Mouse (Mus musculus): ENCODE results near the gene Tbx20. TPM values are rescaled to one million over a fixed set of nuclear protein-coding genes. Genes with fewer than 3 reads are reported as not detected.

The Tbx20 gene
- polyA plus RNA-seq (2015; fragmentation: Nextera tagmentation; extraction: Ambion mirVana), result 0.14 TPM in 1 of 2 replicates, not detected in the other

GRCm38 (mm10) chr9:24774160-24774969, at the start of gene Tbx20:
TSS of gene Tbx20 (minus strand) at chr9:24774303.
- H3K9ac ChIP-seq, result no peak within 1 kb of the TSS
- peak; percentile 84 for ATAC-seq (ENCODE audit: insufficient number of reproducible peaks, low FRiP score, low TSS enrichment, low read depth)
- WGBS, result under 1% methylated on average over 39 of the region's 40 CpGs

GRCm38 (mm10) chr9:24818511-24818910, 44.4 kb upstream of the Tbx20 start:
- no peaks in the 10 kb centered on the region for H3K4me1 ChIP-seq
- WGBS, result 71% methylated on average over 3 of the region's 3 CpGs
- no peak overlapping the region for H3K4me3 ChIP-seq (replicated peaks)
- no peaks in the 10 kb centered on the region for H3K27me3 ChIP-seq
- no peak overlapping the region for H3K27ac ChIP-seq (replicated peaks)
- no peak overlapping the region for H3K9ac ChIP-seq
- no peak for ATAC-seq (ENCODE audit: insufficient number of reproducible peaks, low FRiP score, low TSS enrichment, low read depth)
- no peak overlapping the region for H3K4me2 ChIP-seq (replicated peaks)
- no peaks in the 10 kb centered on the region for H3K9me3 ChIP-seq (replicated peaks)
- no peaks in the 10 kb centered on the region for H3K36me3 ChIP-seq

More at GRCm38 (mm10) chr9:24774160-24774969, at the start of gene Tbx20:
- peak within 1 kb of the TSS; percentile 30 for H3K4me3 ChIP-seq (replicated peaks)
- no peaks in the 10 kb centered on the region for H3K9me3 ChIP-seq (replicated peaks)
- H3K36me3 ChIP-seq, result no peaks in the 10 kb centered on the region
- peak within 1 kb of the TSS; percentile 52 for H3K4me2 ChIP-seq (replicated peaks)
- H3K4me1 ChIP-seq, result peaks cover 27% of the 10 kb centered on the region
- H3K27me3 ChIP-seq, result peaks cover 98% of the 10 kb centered on the region
- H3K27ac ChIP-seq (replicated peaks), result no peak within 1 kb of the TSS

- no peaks in the 10 kb centered on the region for H3K27me3 ChIP-seq
- H3K9ac ChIP-seq, result no peak overlapping the region
- H3K27ac ChIP-seq (replicated peaks), result no peak overlapping the region
- no peak overlapping the region for H3K4me2 ChIP-seq (replicated peaks)
- H3K36me3 ChIP-seq, result no peaks in the 10 kb centered on the region
- H3K4me1 ChIP-seq, result no peaks in the 10 kb centered on the region
- ATAC-seq (ENCODE audit: insufficient number of reproducible peaks, low FRiP score, low TSS enrichment, low read depth), result no peak
- WGBS, result 84% methylated on average over 6 of the region's 6 CpGs
- H3K4me3 ChIP-seq (replicated peaks), result no peak overlapping the region
- H3K9me3 ChIP-seq (replicated peaks), result no peaks in the 10 kb centered on the region
These were observed 38.4 kb upstream of the Tbx20 start for GRCm38 (mm10) chr9:24812461-24812860.

DNA sequence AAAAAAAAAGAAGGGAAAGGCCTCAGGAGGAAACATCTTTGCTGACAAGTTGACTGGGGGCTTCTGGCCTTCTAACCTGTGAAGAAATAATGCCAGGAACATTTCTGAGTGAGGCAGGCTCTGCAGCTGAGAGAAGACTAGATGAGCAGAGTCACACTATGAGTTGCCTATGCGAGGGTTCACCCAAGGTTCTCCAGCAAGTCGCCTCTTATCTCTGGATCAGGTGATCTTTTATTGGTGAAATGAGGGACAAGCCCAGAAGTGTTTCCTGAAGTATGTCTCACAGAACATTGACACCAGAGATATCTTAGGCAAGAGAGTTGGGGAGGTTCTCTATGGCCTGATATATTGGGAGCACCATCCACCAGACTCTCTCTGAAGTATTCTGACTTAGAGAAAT, 18.0 kb upstream of the Tbx20 start:
- no peak for ATAC-seq (ENCODE audit: insufficient number of reproducible peaks, low FRiP score, low TSS enrichment, low read depth)
- no peaks in the 10 kb centered on the region for H3K4me1 ChIP-seq
- no peak overlapping the region for H3K4me2 ChIP-seq (replicated peaks)
- no peaks in the 10 kb centered on the region for H3K9me3 ChIP-seq (replicated peaks)
- no peak overlapping the region for H3K9ac ChIP-seq
- no peaks in the 10 kb centered on the region for H3K27me3 ChIP-seq
- H3K4me3 ChIP-seq (replicated peaks), result no peak overlapping the region
- 87% methylated on average over 2 of the region's 2 CpGs for WGBS
- no peaks in the 10 kb centered on the region for H3K36me3 ChIP-seq
- H3K27ac ChIP-seq (replicated peaks), result no peak overlapping the region

GRCm38 (mm10) chr9:24789396-24789795, 15.3 kb upstream of the Tbx20 start:
- 50% methylated on average over 3 of the region's 3 CpGs for WGBS
- no peak overlapping the region for H3K9ac ChIP-seq
- H3K36me3 ChIP-seq, result no peaks in the 10 kb centered on the region
- H3K9me3 ChIP-seq (replicated peaks), result no peaks in the 10 kb centered on the region
- no peaks in the 10 kb centered on the region for H3K27me3 ChIP-seq
- H3K4me3 ChIP-seq (replicated peaks), result no peak overlapping the region
- no peak for ATAC-seq (ENCODE audit: insufficient number of reproducible peaks, low FRiP score, low TSS enrichment, low read depth)
- no peak overlapping the region for H3K27ac ChIP-seq (replicated peaks)
- H3K4me2 ChIP-seq (replicated peaks), result no peak overlapping the region
- no peaks in the 10 kb centered on the region for H3K4me1 ChIP-seq

GRCm38 (mm10) chr9:24782338-24782737, 8.2 kb upstream of the Tbx20 start:
- no peak overlapping the region for H3K4me2 ChIP-seq (replicated peaks)
- 21% methylated on average over 3 of the region's 3 CpGs for WGBS
- no peak overlapping the region for H3K4me3 ChIP-seq (replicated peaks)
- H3K9me3 ChIP-seq (replicated peaks), result no peaks in the 10 kb centered on the region
- H3K27me3 ChIP-seq, result peaks cover 59% of the 10 kb centered on the region
- H3K4me1 ChIP-seq, result peaks cover 14% of the 10 kb centered on the region
- ATAC-seq (ENCODE audit: insufficient number of reproducible peaks, low FRiP score, low TSS enrichment, low read depth), result no peak
- H3K36me3 ChIP-seq, result no peaks in the 10 kb centered on the region
- H3K9ac ChIP-seq, result no peak overlapping the region
- no peak overlapping the region for H3K27ac ChIP-seq (replicated peaks)

DNA sequence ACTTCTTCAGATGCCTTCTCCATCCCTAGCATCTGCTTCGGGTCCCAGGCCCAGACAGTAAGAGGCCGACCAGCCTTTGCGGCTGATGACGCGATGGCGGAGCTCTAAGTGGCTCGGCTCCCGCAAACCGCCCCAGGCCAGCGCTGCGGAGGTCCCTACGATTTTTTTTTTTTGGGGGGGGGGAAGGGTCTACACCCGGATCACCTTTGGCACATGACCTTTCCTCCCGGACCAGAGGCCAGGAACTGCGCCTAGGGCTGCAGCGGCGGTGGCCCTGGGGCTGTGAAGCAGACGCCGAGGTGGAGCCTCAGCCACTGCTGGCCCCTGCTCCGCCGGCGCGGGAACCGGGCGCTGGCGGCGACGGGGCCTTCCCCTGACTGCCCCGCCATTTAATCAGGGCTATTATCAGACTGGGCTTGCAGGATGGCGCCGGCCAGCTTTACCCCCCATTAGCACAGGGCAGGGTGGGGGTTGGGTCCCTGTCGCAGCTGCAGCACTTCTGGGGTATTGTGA, 6.9 kb upstream of the Tbx20 start:
- peaks cover 16% of the 10 kb centered on the region for H3K4me1 ChIP-seq
- no peak overlapping the region for H3K27ac ChIP-seq (replicated peaks)
- H3K36me3 ChIP-seq, result no peaks in the 10 kb centered on the region
- no peaks in the 10 kb centered on the region for H3K9me3 ChIP-seq (replicated peaks)
- 0 out of 2 replicates have a peak, but pooled peaks have one; percentile 6 for ATAC-seq (ENCODE audit: insufficient number of reproducible peaks, low FRiP score, low TSS enrichment, low read depth)
- H3K4me3 ChIP-seq (replicated peaks), result peak overlapping the region; percentile 34
- under 1% methylated on average over 32 of the region's 32 CpGs for WGBS
- H3K9ac ChIP-seq, result no peak overlapping the region
- H3K27me3 ChIP-seq, result peaks cover 72% of the 10 kb centered on the region
- H3K4me2 ChIP-seq (replicated peaks), result peak overlapping the region; percentile 51

GRCm38 (mm10) chr9:24780391-24780928, 6.4 kb upstream of the Tbx20 start:
- H3K9me3 ChIP-seq (replicated peaks), result no peaks in the 10 kb centered on the region
- peaks cover 16% of the 10 kb centered on the region for H3K4me1 ChIP-seq
- no peaks in the 10 kb centered on the region for H3K36me3 ChIP-seq
- H3K9ac ChIP-seq, result no peak overlapping the region
- H3K27me3 ChIP-seq, result peaks cover 76% of the 10 kb centered on the region
- H3K27ac ChIP-seq (replicated peaks), result no peak overlapping the region
- WGBS, result 2% methylated on average over 14 of the region's 22 CpGs
- 0 out of 2 replicates have a peak, but pooled peaks have one; percentile 39 for ATAC-seq (ENCODE audit: insufficient number of reproducible peaks, low FRiP score, low TSS enrichment, low read depth)
- H3K4me3 ChIP-seq (replicated peaks), result peak overlapping the region; percentile 34
- peak overlapping the region; percentile 51 for H3K4me2 ChIP-seq (replicated peaks)

DNA sequence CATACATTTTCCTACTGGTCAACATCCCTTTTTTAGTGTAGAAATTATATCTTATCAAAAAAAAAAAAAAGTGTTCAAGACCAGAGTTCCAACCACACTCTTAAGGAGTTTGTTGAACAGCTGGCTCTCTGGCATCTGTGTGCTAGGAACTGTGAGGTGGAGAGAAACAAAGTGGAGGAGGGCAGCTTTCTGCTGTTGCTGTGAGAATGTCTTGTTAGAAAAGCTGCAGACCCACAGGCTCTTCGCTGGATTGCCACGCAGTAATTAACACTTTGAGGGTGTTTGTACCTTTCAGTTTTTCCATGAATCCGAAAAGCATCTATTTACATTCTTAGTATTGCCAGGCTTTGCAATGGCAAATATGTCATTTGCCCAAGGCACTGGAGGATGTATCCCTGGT, 5.9 kb upstream of the Tbx20 start:
- 5% methylated on average over 3 of the region's 3 CpGs for WGBS
- H3K4me2 ChIP-seq (replicated peaks), result no peak overlapping the region
- peaks cover 16% of the 10 kb centered on the region for H3K4me1 ChIP-seq
- H3K9ac ChIP-seq, result no peak overlapping the region
- no peak overlapping the region for H3K4me3 ChIP-seq (replicated peaks)
- H3K27me3 ChIP-seq, result peaks cover 81% of the 10 kb centered on the region
- no peak overlapping the region for H3K27ac ChIP-seq (replicated peaks)
- H3K9me3 ChIP-seq (replicated peaks), result no peaks in the 10 kb centered on the region
- no peaks in the 10 kb centered on the region for H3K36me3 ChIP-seq
- no peak for ATAC-seq (ENCODE audit: insufficient number of reproducible peaks, low FRiP score, low TSS enrichment, low read depth)

- H3K9ac ChIP-seq, result no peak overlapping the region
- no peak overlapping the region for H3K27ac ChIP-seq (replicated peaks)
- H3K9me3 ChIP-seq (replicated peaks), result no peaks in the 10 kb centered on the region
- H3K4me3 ChIP-seq (replicated peaks), result no peak overlapping the region
- no peak overlapping the region for H3K4me2 ChIP-seq (replicated peaks)
- H3K36me3 ChIP-seq, result no peaks in the 10 kb centered on the region
- H3K27me3 ChIP-seq, result peaks cover 94% of the 10 kb centered on the region
- H3K4me1 ChIP-seq, result peaks cover 27% of the 10 kb centered on the region
- 8% methylated on average over 14 of the region's 14 CpGs for WGBS
- no peak for ATAC-seq (ENCODE audit: insufficient number of reproducible peaks, low FRiP score, low TSS enrichment, low read depth)
These were observed 4.5 kb upstream of the Tbx20 start for GRCm38 (mm10) chr9:24778571-24778970.

GRCm38 (mm10) chr9:24777961-24778360, 3.9 kb upstream of the Tbx20 start:
- H3K27ac ChIP-seq (replicated peaks), result no peak overlapping the region
- under 1% methylated on average over 14 of the region's 14 CpGs for WGBS
- H3K27me3 ChIP-seq, result peaks cover 98% of the 10 kb centered on the region
- no peak for ATAC-seq (ENCODE audit: insufficient number of reproducible peaks, low FRiP score, low TSS enrichment, low read depth)
- H3K36me3 ChIP-seq, result no peaks in the 10 kb centered on the region
- H3K4me1 ChIP-seq, result peaks cover 28% of the 10 kb centered on the region
- no peak overlapping the region for H3K4me3 ChIP-seq (replicated peaks)
- H3K9ac ChIP-seq, result no peak overlapping the region
- H3K4me2 ChIP-seq (replicated peaks), result 0 out of 2 replicates have a peak overlapping the region, but pooled peaks have one; percentile 8
- no peaks in the 10 kb centered on the region for H3K9me3 ChIP-seq (replicated peaks)
